Mouse (Mus musculus): ENCODE results near the gene Dffa. TPM values are rescaled to one million over a fixed set of nuclear protein-coding genes. Genes with fewer than 3 reads are reported as not detected.
A peak's percentile ranks its signal among the peaks of the same experiment; 100 is the strongest.
"Not testable (repeated sequence)": the region's sequence is repeated elsewhere in the genome, so short reads cannot be mapped to it uniquely, and the experiment has no call there.

The Dffa gene
- polyA plus RNA-seq, 1 experiment = 3.8 TPM

DNA sequence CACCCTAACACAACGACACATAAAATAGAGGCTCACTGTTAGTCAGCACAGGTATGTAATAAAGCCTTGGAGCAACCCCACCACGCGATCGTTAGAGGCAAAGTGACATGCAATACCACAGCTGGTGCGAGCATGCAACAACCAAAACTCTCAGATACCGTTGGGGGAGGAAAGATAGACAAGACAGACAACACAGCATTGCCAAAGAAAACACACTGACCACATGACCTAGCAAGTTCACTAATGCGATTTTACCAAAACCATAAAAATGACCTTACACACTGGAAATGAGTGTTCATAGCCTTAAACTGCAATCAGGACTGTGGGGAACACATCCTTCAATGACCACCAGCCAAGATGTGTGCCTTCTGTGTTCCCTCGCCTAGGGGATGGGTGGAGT is 12.6 kb upstream of the Dffa start:
- no peak overlapping the region for H3K4me3 ChIP-seq (replicated peaks)
- TF ChIP-seq FLI1 (IDR thresholded peaks at IDR 0.05; ENCODE audit: low read length) = no peak
- no peak for TF ChIP-seq GATA1 (IDR thresholded peaks at IDR 0.05; ENCODE audit: borderline replicate concordance, low read length)
- peaks cover 26% of the 10 kb centered on the region for H3K4me1 ChIP-seq
- H3K9me3 ChIP-seq = no peaks in the 10 kb centered on the region
- H3K27me3 ChIP-seq (replicated peaks) = no peaks in the 10 kb centered on the region
- H3K36me3 ChIP-seq (replicated peaks; ENCODE audit: low read length) = peaks cover 22% of the 10 kb centered on the region

DNA sequence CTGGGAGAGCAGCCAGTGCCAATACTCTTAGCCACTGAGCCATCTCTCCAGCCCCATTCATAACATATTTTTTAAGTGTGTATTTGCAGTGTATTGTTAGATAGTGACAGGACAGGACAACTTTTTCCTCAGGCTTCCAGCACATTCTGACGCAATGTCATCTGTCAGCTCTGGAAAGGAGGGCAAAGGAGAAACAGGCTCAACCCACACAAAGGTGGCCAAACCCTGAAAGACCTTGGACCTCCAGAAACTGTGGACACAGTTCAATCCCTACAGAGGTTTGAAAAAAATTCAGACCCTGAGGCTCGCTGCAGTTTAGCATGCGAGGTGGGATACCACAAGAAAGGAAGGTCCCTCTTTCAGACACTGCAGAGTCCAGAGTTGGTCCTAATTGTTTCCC is 6.0 kb upstream of the Dffa start:
- peak overlapping the region; percentile 98 for H3K4me3 ChIP-seq (replicated peaks)
- TF ChIP-seq GATA1 (IDR thresholded peaks at IDR 0.05; ENCODE audit: borderline replicate concordance, low read length) = no peak
- no peak for TF ChIP-seq FLI1 (IDR thresholded peaks at IDR 0.05; ENCODE audit: low read length)
- no peaks in the 10 kb centered on the region for H3K27me3 ChIP-seq (replicated peaks)
- H3K4me1 ChIP-seq = peaks cover 29% of the 10 kb centered on the region
- H3K36me3 ChIP-seq (replicated peaks; ENCODE audit: low read length) = peaks cover 12% of the 10 kb centered on the region
- H3K9me3 ChIP-seq = no peaks in the 10 kb centered on the region

DNA sequence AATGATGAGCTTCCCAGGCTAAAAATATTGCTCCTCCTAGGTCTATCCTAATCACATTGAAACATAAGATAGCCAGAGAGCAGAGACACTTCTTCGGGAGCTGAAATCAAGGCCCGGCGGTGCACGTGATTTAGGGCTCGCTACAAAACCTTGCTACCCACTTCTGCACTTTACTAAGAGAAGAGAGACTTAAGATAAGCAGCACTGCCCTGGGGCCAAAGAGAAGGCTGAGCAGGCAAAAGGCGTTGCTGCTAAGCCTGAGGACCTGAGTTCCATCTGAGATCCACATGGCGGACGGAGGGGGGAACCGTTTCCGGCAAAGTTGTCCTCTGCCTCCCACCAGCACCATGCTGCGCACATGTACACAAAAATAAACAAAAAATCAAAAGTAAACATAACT is 5.4 kb upstream of the Dffa start:
- Histone ChIP-seq H3K27me3 (replicated peaks) (no peaks in the 10 kb centered on the region), H3K9me3 (no peaks in the 10 kb centered on the region), H3K4me3 (replicated peaks) (peak overlapping the region; percentile 98), H3K4me1 (peaks cover 29% of the 10 kb centered on the region), H3K36me3 (replicated peaks; ENCODE audit: low read length) (peaks cover 7% of the 10 kb centered on the region)
- no peak for TF ChIP-seq FLI1 (IDR thresholded peaks at IDR 0.05; ENCODE audit: low read length)

DNA sequence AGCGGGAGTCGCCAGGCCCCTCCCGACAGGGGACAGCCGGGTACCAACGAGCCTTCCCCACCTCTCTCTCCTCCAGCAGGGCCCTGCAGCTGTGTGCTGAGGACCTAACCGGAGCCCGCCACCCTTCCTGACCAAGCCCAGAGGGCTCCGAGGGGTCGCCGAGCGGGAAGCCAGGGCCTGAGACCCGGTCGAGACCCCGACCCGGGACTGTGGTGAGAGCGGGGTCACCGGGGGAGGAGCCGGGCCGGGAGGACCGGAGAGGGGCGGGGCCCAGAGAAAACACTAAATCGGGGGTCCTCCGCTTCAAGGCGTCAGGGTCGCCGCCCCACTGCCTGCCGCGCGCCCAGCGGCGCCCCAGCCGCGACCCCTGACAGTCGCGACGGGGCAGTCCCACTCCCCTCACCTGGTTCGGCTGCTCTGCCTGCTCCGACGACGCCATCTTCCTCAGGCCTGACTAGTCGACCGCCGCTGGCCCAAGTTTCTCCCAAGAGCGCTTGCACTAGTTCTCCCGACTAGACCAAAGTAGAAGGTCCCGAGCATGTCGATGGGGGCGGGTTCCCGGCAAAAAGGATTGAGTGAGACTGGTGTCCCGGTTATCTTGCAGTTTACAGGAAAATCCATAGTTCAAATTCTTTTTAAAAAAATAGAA is 4.5 kb upstream of the Dffa start, which contains the start of gene Pex14:
Pex14 (minus strand) TSS at position 508 of the 649 bp plus-strand sequence.
- no peaks in the 10 kb centered on the region for H3K9me3 ChIP-seq

DNA sequence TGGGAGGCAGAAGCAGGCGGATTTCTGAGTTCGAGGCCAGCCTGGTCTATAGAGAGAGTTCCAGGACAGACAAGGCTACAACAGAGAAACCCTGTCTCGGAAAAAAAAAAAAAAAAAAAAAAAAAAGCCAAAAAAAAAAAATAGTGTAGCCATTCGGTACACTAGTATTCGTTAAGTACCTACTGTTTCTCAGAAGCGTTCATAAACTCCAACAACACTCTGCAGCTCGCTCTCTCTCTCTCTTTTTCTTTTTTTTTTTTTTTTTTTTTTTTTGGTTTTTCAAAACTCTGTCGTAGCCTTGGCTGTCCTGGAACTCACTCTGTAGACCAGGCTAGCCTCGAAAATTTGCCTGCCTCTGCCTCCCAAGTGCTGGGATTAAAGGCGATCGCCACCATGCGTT is 3.5 kb upstream of the Dffa start:
- peaks cover 40% of the 10 kb centered on the region for H3K4me1 ChIP-seq
- H3K4me3 ChIP-seq (replicated peaks); H3K9me3 ChIP-seq; H3K36me3 ChIP-seq (replicated peaks; ENCODE audit: low read length); H3K27me3 ChIP-seq (replicated peaks): not testable (repeated sequence)

More for the DNA sequence above, 4.5 kb upstream of the Dffa start, which contains the start of gene Pex14:
- H3K4me3 ChIP-seq (replicated peaks) = peak within 1 kb of the TSS; percentile 98
- H3K36me3 ChIP-seq (replicated peaks; ENCODE audit: low read length) = no peaks in the 10 kb centered on the region
- H3K27me3 ChIP-seq (replicated peaks) = no peaks in the 10 kb centered on the region
- TF ChIP-seq GATA1 (IDR thresholded peaks at IDR 0.05; ENCODE audit: borderline replicate concordance, low read length) (no peak), FLI1 (IDR thresholded peaks at IDR 0.05; ENCODE audit: low read length) (no peak)
- peaks cover 32% of the 10 kb centered on the region for H3K4me1 ChIP-seq

DNA sequence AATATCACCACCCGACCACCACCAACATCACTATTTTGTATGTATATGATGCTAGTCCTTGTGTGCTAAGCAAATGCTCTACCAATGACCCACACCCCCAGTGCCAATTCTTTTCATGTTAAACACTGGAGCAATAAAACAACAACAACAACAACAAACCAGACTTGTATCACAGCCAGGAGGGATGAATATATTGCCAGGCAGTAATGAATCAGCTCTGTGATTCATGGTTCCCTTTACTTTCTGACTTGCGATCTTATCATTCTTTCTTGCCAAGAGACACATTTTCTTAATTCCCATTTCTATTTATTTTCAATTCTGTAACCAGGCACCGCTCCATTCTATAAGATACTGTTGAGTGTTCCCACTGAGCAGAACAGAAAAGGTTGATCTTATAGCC is 2.5 kb upstream of the Dffa start:
- no peaks in the 10 kb centered on the region for H3K9me3 ChIP-seq
- H3K4me1 ChIP-seq = peaks cover 30% of the 10 kb centered on the region
- peaks cover 5% of the 10 kb centered on the region for H3K36me3 ChIP-seq (replicated peaks; ENCODE audit: low read length)
- H3K4me3 ChIP-seq (replicated peaks) = no peak overlapping the region
- TF ChIP-seq GATA1 (IDR thresholded peaks at IDR 0.05; ENCODE audit: borderline replicate concordance, low read length) (no peak), FLI1 (IDR thresholded peaks at IDR 0.05; ENCODE audit: low read length) (no peak)
- H3K27me3 ChIP-seq (replicated peaks) = no peaks in the 10 kb centered on the region

DNA sequence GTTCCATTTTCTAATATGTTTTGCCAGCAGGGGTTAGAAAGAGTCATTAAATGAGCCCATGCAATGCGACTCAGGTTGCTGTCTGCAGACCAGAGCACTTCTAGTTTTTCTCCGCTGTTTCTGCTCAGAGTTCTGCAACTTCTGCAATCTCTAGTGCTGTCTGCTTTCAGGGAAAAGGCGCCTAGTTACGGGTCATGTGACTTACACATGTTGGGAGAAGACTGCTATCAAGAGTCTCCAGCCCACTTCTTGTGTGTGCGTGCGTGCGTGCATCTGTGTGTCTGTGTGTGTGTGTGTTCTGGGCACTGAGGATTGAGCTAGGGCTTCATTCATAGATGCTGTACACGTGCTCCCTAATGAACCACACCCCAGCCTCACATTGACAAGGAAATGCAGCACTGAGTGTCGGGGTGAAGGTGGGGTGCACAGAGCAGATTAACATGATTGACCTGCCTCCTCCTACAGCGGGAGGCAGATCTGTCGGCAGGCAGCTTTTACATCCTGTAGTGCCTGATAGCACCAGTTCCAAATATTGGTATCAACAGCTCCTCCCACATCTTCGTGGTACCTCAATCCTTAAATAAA is 16.1 kb downstream of the Dffa start:
- not testable (repeated sequence) for H3K4me3 ChIP-seq (replicated peaks); H3K4me1 ChIP-seq; H3K27me3 ChIP-seq (replicated peaks); H3K9me3 ChIP-seq
- H3K36me3 ChIP-seq (replicated peaks; ENCODE audit: low read length) = peaks cover 53% of the 10 kb centered on the region

DNA sequence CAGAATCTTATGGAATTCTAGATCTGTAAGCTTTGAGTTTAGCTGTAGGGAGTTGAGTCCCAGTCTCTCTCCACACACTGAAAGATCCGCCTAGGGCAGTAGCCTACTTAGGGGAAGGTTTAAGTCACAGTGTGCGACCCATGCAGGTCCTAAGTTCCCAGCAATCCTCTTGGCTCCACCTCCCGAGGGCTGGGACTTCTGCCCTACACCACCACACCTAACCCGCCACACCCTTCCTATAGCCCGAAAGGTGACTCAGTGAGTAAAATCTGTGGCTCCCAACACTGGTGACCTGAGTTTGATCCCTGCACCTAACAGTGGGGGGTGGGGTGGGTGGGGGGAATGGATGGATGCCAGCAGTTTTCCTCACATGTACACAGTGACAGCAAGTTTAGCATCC is 19.5 kb downstream of the Dffa start:
- Histone ChIP-seq H3K36me3 (replicated peaks; ENCODE audit: low read length) (peaks cover 44% of the 10 kb centered on the region), H3K27me3 (replicated peaks) (no peaks in the 10 kb centered on the region), H3K4me3 (replicated peaks) (no peak overlapping the region), H3K4me1 (peaks cover 16% of the 10 kb centered on the region), H3K9me3 (no peaks in the 10 kb centered on the region)
- TF ChIP-seq FLI1 (IDR thresholded peaks at IDR 0.05; ENCODE audit: low read length) (no peak), GATA1 (IDR thresholded peaks at IDR 0.05; ENCODE audit: borderline replicate concordance, low read length) (no peak)

DNA sequence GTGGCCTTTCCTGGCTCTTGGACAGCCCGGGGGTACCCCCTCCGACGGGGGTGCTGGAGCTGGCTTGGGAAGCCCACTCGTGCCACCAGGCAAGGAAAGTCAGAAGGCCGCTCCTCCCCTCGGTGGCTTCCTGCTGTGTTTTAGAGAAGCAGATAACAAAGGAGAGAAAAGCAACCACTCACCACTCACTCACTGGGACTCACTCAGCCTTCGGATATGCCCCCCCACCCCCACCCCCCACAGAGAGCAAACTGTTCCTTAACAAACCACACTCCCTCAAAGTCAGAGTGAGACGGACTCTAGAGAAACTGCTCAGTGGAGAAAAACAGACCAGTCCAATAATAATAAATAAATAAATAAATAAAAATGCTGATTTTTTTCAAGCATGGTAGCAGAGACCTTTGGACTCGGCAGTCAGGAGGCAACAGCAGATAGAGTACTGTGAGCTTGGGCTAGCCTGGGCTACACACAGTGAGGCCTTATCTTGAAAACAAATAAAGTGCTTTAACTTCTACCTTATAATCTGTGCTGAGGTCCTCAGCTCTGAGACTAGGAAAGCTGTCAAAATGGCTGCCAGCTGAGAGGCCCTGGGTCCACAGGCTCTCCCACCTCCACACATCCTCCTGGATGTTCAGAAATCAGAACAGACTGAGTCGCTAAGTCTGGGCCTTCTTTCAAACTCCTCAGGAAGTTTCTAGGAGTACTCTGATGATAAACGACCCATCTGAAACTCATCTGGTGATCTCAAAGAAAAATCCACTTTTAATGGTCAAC is 21.6 kb downstream of the Dffa start:
- Histone ChIP-seq H3K27me3 (replicated peaks) (no peaks in the 10 kb centered on the region), H3K4me3 (replicated peaks) (no peak overlapping the region), H3K4me1 (peaks cover 16% of the 10 kb centered on the region), H3K36me3 (replicated peaks; ENCODE audit: low read length) (peaks cover 47% of the 10 kb centered on the region), H3K9me3 (no peaks in the 10 kb centered on the region)
- TF ChIP-seq GATA1 (IDR thresholded peaks at IDR 0.05; ENCODE audit: borderline replicate concordance, low read length) = no peak
- no peak for TF ChIP-seq FLI1 (IDR thresholded peaks at IDR 0.05; ENCODE audit: low read length)

DNA sequence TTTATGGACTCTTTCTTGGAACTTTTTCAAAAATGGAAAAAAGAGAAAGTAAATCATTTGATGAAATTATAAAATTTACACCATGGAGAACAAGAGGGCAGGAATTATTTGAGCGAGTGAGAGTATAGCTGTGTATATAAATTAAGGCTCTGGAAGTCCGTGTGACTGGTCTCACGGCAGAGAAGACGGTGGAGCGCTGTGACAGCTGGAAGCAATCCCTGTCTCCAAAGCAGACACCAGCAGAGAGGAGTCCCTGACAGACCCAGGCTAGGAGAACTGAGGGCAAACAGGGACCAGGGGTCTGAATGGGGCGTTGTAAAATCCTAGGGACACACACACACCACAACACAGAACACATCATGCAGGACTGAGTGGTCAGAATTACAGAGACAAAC is 22.2 kb downstream of the Dffa start:
- TF ChIP-seq GATA1 (IDR thresholded peaks at IDR 0.05; ENCODE audit: borderline replicate concordance, low read length) (no peak), FLI1 (IDR thresholded peaks at IDR 0.05; ENCODE audit: low read length) (no peak)
- Histone ChIP-seq H3K9me3 (no peaks in the 10 kb centered on the region), H3K4me3 (replicated peaks) (no peak overlapping the region), H3K4me1 (peaks cover 16% of the 10 kb centered on the region), H3K36me3 (replicated peaks; ENCODE audit: low read length) (peaks cover 51% of the 10 kb centered on the region), H3K27me3 (replicated peaks) (no peaks in the 10 kb centered on the region)
